Mouse (Mus musculus) hindbrain, embryonic 12.5 days (tissue): ENCODE results near the gene 2200002D01Rik. TPM values are rescaled to one million over a fixed set of nuclear protein-coding genes. Genes with fewer than 3 reads are reported as not detected.

Experiments used
- ATAC-seq: fragments of 200-750 bp; cut with Nextera tagmentation; 2 replicates; pipeline ENCODE4 v1.8.0; 2017; ENCODE audit warnings: moderate TSS enrichment; ENCODE audit not compliant: low FRiP score
- H3K27ac ChIP-seq: fragments of 300-500 bp; sonication (generic); 2 replicates; pipeline ENCODE4 v1.5.1; 2016; ENCODE audit warnings: mild to moderate bottlenecking
- H3K27me3 ChIP-seq: fragments of 300-500 bp; sonication (generic); 2 replicates; pipeline ENCODE4 v1.6.1; 2016; ENCODE audit warnings: mild to moderate bottlenecking
- H3K36me3 ChIP-seq: fragments of 300-500 bp; sonication (generic); 2 replicates; pipeline ENCODE4 v1.6.1; 2016; ENCODE audit warnings: mild to moderate bottlenecking
- H3K4me1 ChIP-seq: fragments of 300-500 bp; sonication (generic); 2 replicates; pipeline ENCODE4 v1.6.1; 2016
- H3K4me2 ChIP-seq: fragments of 300-500 bp; sonication (generic); replicated peaks from 2 replicates; pipeline ENCODE4 v1.6.1; 2016; ENCODE audit warnings: mild to moderate bottlenecking
- H3K4me3 ChIP-seq: fragments of 300-500 bp; sonication (generic); 2 replicates; pipeline ENCODE4 v1.5.1; 2016; ENCODE audit warnings: mild to moderate bottlenecking
- H3K9ac ChIP-seq: fragments of 300-500 bp; sonication (generic); 2 replicates; pipeline ENCODE4 v1.6.1; 2016; ENCODE audit warnings: mild to moderate bottlenecking, moderate library complexity
- H3K9me3 ChIP-seq: fragments of 300-500 bp; sonication (generic); replicated peaks from 2 replicates; pipeline ENCODE4 v1.6.1; 2016; ENCODE audit warnings: mild to moderate bottlenecking
- WGBS: fragments of 180-500 bp; shearing (Covaris S2); methylation state at CpG from one replicate; pipeline ENCODE4 v1.1.7; 2016; 5-methylcytosine and 5-hydroxymethylcytosine counted together
- polyA plus RNA-seq: library from polyadenylated mRNA; unstranded; fragments of >200 nt; fragmentation: Nextera tagmentation; extraction: Ambion mirVana; gene quantifications from 2 replicates; pipeline ENCODE4 v1.2.1, GENCODE M21; 2016

2200002D01Rik gene
- polyA plus RNA-seq, 1 experiment from 2014 or later = 1.8 TPM

- Histone ChIP-seq H3K4me3 (no peak overlapping the region), H3K9ac (no peak overlapping the region; the same call in 1 of the 2 replicates), H3K27ac (no peak overlapping the region), H3K9me3 (no peaks in the 10 kb centered on the region), H3K4me2 (no peak overlapping the region), H3K27me3 (no peaks in the 10 kb centered on the region), H3K4me1 (no peaks in the 10 kb centered on the region), H3K36me3 (no peaks in the 10 kb centered on the region)
- WGBS = 77% methylated on average over 8 of the region's 8 CpGs
- no peak for ATAC-seq
Observed at GRCm38 (mm10) chr7:29271687-29272465, 23.6 kb upstream of the 2200002D01Rik start.

- Histone ChIP-seq H3K9ac (no peak overlapping the region), H3K36me3 (no peaks in the 10 kb centered on the region), H3K4me3 (no peak overlapping the region), H3K4me2 (no peak overlapping the region), H3K9me3 (no peaks in the 10 kb centered on the region), H3K27me3 (no peaks in the 10 kb centered on the region), H3K4me1 (0 out of 2 replicates have a peak, but pooled peaks cover 2% of the 10 kb centered on the region), H3K27ac (no peak overlapping the region)
- 80% methylated on average over 4 of the region's 4 CpGs for WGBS
- no peak for ATAC-seq
Observed at GRCm38 (mm10) chr7:29270445-29270844, 22.2 kb upstream of the 2200002D01Rik start.

GRCm38 (mm10) chr7:29266931-29267330 lies 18.7 kb upstream of the 2200002D01Rik start:
- Histone ChIP-seq H3K9me3 (no peaks in the 10 kb centered on the region), H3K27ac (no peak overlapping the region), H3K36me3 (no peaks in the 10 kb centered on the region), H3K4me1 (0 out of 2 replicates have a peak, but pooled peaks cover 2% of the 10 kb centered on the region), H3K9ac (no peak overlapping the region), H3K4me2 (no peak overlapping the region), H3K27me3 (no peaks in the 10 kb centered on the region), H3K4me3 (no peak overlapping the region)
- no peak for ATAC-seq
- 58% methylated on average over 4 of the region's 4 CpGs for WGBS

- Histone ChIP-seq H3K27ac (no peak overlapping the region), H3K9ac (no peak overlapping the region), H3K27me3 (no peaks in the 10 kb centered on the region), H3K4me2 (no peak overlapping the region), H3K9me3 (no peaks in the 10 kb centered on the region), H3K4me3 (no peak overlapping the region), H3K36me3 (no peaks in the 10 kb centered on the region), H3K4me1 (0 out of 2 replicates have a peak, but pooled peaks cover 2% of the 10 kb centered on the region)
- 70% methylated on average over 7 of the region's 7 CpGs for WGBS
- ATAC-seq = no peak
Observed at GRCm38 (mm10) chr7:29265636-29266035, 17.4 kb upstream of the 2200002D01Rik start.

- Histone ChIP-seq H3K27me3 (no peaks in the 10 kb centered on the region), H3K36me3 (no peaks in the 10 kb centered on the region), H3K27ac (no peak overlapping the region), H3K9me3 (no peaks in the 10 kb centered on the region), H3K4me1 (peaks cover 16% of the 10 kb centered on the region), H3K9ac (no peak overlapping the region), H3K4me2 (no peak overlapping the region), H3K4me3 (no peak overlapping the region)
- no peak for ATAC-seq
- WGBS = 94% methylated on average over 3 of the region's 3 CpGs
Observed at GRCm38 (mm10) chr7:29263831-29264230, 15.6 kb upstream of the 2200002D01Rik start.

GRCm38 (mm10) chr7:29262151-29262550 lies 13.9 kb upstream of the 2200002D01Rik start:
- H3K27ac ChIP-seq = no peak overlapping the region
- peaks cover 23% of the 10 kb centered on the region for H3K4me1 ChIP-seq
- no peaks in the 10 kb centered on the region for H3K27me3 ChIP-seq
- ATAC-seq = no peak
- H3K36me3 ChIP-seq = no peaks in the 10 kb centered on the region
- H3K4me2 ChIP-seq = no peak overlapping the region
- H3K4me3 ChIP-seq = no peak overlapping the region
- H3K9me3 ChIP-seq = no peaks in the 10 kb centered on the region
- no peak overlapping the region for H3K9ac ChIP-seq
- WGBS = 80% methylated on average over 6 of the region's 6 CpGs

GRCm38 (mm10) chr7:29259781-29260730 lies 11.8 kb upstream of the 2200002D01Rik start:
- peak; percentile 62 for ATAC-seq
- no peaks in the 10 kb centered on the region for H3K36me3 ChIP-seq
- H3K9me3 ChIP-seq = no peaks in the 10 kb centered on the region
- H3K27me3 ChIP-seq = no peaks in the 10 kb centered on the region
- H3K27ac ChIP-seq = no peak overlapping the region
- WGBS = 50% methylated on average over 10 of the region's 10 CpGs
- H3K4me3 ChIP-seq = no peak overlapping the region
- H3K4me2 ChIP-seq = no peak overlapping the region
- H3K4me1 ChIP-seq = peaks cover 21% of the 10 kb centered on the region
- no peak overlapping the region for H3K9ac ChIP-seq

- Histone ChIP-seq H3K27ac (no peak overlapping the region), H3K36me3 (no peaks in the 10 kb centered on the region), H3K4me2 (no peak overlapping the region), H3K9me3 (no peaks in the 10 kb centered on the region), H3K27me3 (no peaks in the 10 kb centered on the region), H3K4me3 (no peak overlapping the region), H3K9ac (no peak overlapping the region), H3K4me1 (peaks cover 21% of the 10 kb centered on the region)
- ATAC-seq = no peak
- WGBS = 94% methylated on average over 1 of the region's 1 CpGs
Observed at GRCm38 (mm10) chr7:29257368-29257767, 9.1 kb upstream of the 2200002D01Rik start.

- H3K27me3 ChIP-seq = no peaks in the 10 kb centered on the region
- WGBS = 85% methylated on average over 4 of the region's 4 CpGs
- peaks cover 21% of the 10 kb centered on the region for H3K4me1 ChIP-seq
- H3K9ac ChIP-seq = no peak overlapping the region
- no peak overlapping the region for H3K27ac ChIP-seq
- no peaks in the 10 kb centered on the region for H3K36me3 ChIP-seq
- no peak overlapping the region for H3K4me2 ChIP-seq
- no peaks in the 10 kb centered on the region for H3K9me3 ChIP-seq
- no peak overlapping the region for H3K4me3 ChIP-seq
- no peak for ATAC-seq
Observed at GRCm38 (mm10) chr7:29255875-29256274, 7.6 kb upstream of the 2200002D01Rik start.

GRCm38 (mm10) chr7:29253842-29254241 lies 5.6 kb upstream of the 2200002D01Rik start:
- Histone ChIP-seq H3K4me3 (no peak overlapping the region), H3K9ac (no peak overlapping the region), H3K36me3 (no peaks in the 10 kb centered on the region), H3K4me1 (peaks cover 7% of the 10 kb centered on the region), H3K9me3 (no peaks in the 10 kb centered on the region), H3K27me3 (peaks cover 5% of the 10 kb centered on the region), H3K4me2 (no peak overlapping the region), H3K27ac (no peak overlapping the region)
- 62% methylated on average over 5 of the region's 5 CpGs for WGBS
- ATAC-seq = no peak

GRCm38 (mm10) chr7:29251166-29251565 lies 2.9 kb upstream of the 2200002D01Rik start:
- 74% methylated on average over 3 of the region's 3 CpGs for WGBS
- Histone ChIP-seq H3K9ac (no peak overlapping the region), H3K4me3 (no peak overlapping the region), H3K4me2 (no peak overlapping the region), H3K9me3 (no peaks in the 10 kb centered on the region), H3K4me1 (peaks cover 4% of the 10 kb centered on the region; the same call in 1 of the 2 replicates), H3K36me3 (peaks cover 1% of the 10 kb centered on the region), H3K27ac (no peak overlapping the region), H3K27me3 (peaks cover 19% of the 10 kb centered on the region)
- no peak for ATAC-seq

- H3K27ac ChIP-seq = no peak overlapping the region
- H3K9ac ChIP-seq = peak overlapping the region; percentile 36
- H3K36me3 ChIP-seq = peaks cover 17% of the 10 kb centered on the region
- H3K4me2 ChIP-seq = peak overlapping the region; percentile 45
- H3K9me3 ChIP-seq = no peaks in the 10 kb centered on the region
- peak overlapping the region; percentile 4 for H3K4me3 ChIP-seq
- H3K27me3 ChIP-seq = peaks cover 19% of the 10 kb centered on the region
- ATAC-seq = 0 out of 2 replicates have a peak, but pooled peaks have one; percentile 14
- 13% methylated on average over 19 of the region's 19 CpGs for WGBS
- H3K4me1 ChIP-seq = peaks cover 4% of the 10 kb centered on the region; the same call in 1 of the 2 replicates
Observed at GRCm38 (mm10) chr7:29247706-29248105, 560 bp downstream of the 2200002D01Rik start.
